Mouse (Mus musculus): Measurements from ENCODE around the gene Mlxip.

DNA sequence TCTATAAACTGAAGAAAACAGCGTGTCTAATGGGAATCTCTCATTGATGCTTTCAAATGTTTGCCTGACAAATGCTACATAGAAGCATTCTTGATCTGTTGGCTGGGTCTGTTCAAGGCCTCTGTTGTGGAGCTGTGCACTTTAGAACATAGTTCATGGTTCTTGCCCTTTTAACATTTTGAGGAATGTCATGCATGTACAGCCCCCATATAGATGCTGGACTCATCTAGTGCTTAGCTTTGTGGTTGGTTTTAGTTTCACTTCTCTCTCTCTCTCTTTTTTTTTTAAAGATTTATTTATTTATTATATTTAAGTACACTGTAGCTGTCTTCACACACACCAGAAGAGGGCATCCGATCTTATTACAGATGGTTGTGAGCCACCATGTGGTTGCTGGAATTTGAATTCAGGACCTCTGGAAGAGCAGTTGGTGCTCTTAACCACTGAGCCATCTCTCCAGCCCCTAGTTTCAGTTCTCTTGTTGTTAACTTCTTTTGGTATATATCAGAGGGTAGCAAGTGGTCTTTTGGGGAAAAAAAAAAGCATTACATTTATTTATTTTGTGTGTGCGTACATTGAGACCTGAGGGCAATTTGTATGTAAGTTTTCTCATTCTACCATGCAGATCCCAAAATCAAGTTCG is 4.4 kb downstream of the Mlxip start:
- TF ChIP-seq CTCF (IDR thresholded peaks at IDR 0.05; ENCODE audit: control insufficient read depth, insufficient read depth, insufficient replicate concordance, low read depth, low read length), result no peak
- no peak for TF ChIP-seq POLR2A (IDR thresholded peaks at IDR 0.05; ENCODE audit: control insufficient read depth, low read depth, low read length)

Measured in testis, adult 2 months (tissue).